Mouse (Mus musculus): ENCODE results near the gene Ereg.

GRCm38 (mm10) chr5:91027164-91027563 is 47.3 kb upstream of the Ereg start, which contains the start of gene Epgn:
- no peak for TF ChIP-seq CTCF (IDR thresholded peaks at IDR 0.05; ENCODE audit: borderline replicate concordance, extremely low read depth, insufficient read depth, insufficient read length)
- TF ChIP-seq POLR2A (IDR thresholded peaks at IDR 0.05; ENCODE audit: borderline replicate concordance, extremely low read depth, insufficient read depth, insufficient read length, poor library complexity, severe bottlenecking): no peak

All from brain, embryonic 14.5 days (tissue).